Mouse (Mus musculus): ENCODE measurements around the gene Tap1.
"Not testable (repeated sequence)": the region's sequence is repeated elsewhere in the genome, so short reads cannot be mapped to it uniquely, and the experiment has no call there.

The Tap1 gene

DNA sequence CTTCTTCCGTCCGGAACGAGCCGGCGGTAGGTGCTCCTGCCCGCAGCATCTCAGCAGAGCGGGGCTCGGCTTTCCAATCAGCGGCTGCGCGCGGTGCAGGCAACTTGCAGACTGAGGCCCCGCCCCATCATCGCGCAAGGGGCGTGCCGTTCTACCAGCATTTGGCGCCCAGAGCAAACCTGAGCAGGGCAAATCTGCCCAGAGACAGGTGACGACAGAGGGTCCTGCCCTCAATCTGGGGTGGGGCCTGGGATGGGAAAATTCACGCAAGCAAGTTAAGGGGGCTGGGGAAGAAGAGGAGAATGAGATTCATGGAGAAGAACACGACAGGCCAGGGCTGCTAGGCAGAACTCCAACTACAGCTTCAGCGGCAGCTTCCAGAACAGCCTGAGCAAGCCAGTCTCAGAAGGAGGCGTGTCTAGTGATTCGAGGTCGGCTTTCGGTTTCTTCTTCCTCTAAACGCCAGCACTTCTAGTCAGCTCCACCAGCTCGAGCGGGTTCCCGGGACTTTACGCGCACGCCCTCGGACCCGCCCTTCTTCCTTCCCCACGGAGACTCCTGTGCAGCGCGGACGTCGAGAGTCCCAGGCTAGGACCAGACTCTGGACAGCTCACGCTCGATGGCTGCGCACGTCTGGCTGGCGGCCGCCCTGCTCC is at the start of gene Tap1, which contains the start of gene Psmb9:
Gene Tap1 (plus strand): TSS at position 293 of the 656 bp plus-strand sequence.
Gene Psmb9 (minus strand): TSS at position 504 of the 656 bp plus-strand sequence.
- peak; percentile 94 to 95 for DNase-seq (ENCODE audit: low spot score in 2 of 2)

DNA sequence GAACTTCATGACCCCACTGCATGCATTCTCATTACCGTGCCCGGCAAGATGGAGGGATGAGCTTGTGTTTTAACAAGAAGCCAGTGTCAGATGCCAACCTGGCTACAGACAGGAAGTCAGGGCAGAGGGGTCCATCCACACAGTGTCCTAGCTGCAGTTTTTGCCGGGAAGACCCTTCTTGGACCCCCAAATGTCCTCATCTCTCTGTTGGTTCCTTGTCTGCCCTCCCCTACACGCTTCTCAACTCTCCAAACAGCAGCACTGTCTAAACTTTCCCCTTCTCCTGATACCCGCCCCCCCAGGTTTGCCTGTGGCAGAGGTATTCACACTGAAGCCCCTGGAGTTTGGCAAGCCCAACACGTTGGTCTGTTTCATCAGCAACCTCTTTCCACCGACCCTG is 49.8 kb upstream of the Tap1 start:
- DNase-seq (ENCODE audit: low spot score in 2 of 2): no peak

DNA sequence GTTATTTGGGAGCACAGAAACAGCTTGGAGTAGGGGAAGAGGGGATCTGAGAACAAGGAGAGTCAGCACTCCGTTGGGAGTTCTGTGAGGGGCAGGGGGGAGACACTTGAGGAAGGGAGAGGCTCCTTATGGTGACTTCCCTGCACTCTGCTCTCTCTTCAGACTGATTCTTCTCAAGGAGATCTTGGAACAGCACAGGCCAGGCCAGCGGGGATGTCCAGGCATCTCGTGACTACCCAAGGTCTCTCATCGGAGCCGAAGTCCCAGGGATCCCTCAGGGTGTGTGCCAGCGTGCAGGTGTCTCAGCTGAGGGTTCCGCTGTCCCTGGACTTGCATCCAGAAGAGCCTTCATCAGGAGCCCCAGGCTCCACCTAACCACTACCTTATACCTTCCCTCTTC is 48.7 kb upstream of the Tap1 start:
- DNase-seq (ENCODE audit: low spot score in 2 of 2): no peak

DNA sequence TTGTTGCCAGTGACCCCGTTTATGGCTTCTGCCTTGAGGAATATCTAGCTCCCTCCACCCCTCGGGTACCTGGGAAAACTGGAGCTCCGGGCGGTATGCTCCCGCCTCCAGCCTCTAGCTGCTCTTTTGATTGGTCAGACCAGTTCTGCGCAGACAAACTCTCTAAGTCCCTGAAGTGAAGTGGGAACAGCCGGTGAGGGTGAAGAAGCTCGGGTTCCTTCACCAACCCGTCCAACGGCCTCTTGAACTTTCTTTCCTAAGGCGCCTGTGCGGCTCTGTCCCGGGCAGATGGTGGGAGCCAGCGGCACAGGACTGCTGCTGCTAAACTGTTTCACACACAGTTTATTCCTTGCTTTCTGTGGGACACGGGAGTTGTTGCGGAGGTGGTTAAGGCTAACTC is 47.9 kb upstream of the Tap1 start:
- DNase-seq (ENCODE audit: low spot score in 2 of 2): no peak

DNA sequence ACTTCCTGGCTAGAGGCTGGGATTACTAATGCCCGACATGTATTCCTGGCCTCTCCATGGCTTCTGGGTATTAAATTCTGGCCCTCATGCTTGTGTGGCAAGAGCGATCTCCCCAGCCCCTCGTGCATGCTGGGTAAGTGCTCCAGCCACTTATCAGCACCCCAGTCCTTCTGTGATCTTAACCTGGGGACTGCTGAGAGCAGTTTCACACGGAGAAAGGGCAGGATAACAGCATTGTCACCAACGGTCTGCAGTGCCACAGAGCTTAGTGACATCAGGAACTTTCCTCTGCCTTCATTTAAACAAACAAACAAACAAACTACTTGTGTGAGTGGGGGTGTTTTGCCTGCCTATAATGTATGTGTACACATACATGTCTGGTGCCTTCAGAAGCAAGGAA is 47.1 kb upstream of the Tap1 start:
- DNase-seq (ENCODE audit: low spot score in 2 of 2): no peak

DNA sequence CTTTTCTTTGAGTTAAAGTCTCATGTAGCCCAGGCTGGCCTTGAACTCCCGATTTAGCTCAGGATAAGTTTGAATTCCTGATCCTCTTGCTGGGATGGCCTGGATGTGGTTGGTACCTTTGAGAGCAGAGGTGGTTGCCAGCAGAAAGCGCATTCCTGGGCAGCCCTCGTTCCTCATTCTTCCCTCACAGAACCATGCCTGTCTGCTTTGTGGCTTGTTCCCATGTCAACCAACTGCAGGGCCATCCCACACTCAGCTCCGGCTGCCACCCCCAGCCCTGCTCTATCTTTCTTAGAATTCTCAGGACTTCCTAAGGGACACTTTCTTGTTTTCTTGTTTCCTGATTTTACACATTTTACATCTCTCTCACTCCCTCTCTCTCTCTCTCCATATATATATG is 45.9 kb upstream of the Tap1 start:
- peak in 1 of 2 experiments; percentile 38 for DNase-seq (ENCODE audit: low spot score in 2 of 2)

DNA sequence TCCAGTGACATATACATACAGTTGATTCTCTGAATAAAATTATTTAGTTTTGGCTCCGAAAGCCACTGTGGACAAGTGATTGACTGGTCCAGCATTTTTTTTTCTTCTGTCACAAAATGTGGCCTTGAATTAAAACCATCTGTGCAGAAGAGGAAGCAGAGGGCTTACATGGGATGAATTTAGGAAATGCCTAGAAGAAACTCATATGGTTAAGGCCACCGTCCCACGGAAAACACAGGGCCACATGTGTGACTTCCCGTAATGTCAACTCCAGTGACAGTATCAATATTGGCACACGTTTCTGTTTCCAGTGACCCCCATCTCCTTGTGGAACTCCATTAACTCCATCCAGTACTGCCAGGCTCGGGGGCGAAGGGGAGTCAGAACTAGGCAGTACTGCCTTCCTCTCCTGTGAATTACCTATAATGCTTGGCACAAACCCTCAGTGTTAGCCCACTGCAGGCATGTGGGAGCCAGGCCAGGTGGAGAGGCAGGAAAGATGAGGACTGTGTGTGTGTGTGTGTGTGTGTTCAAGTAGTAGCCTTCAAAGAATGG is 44.8 kb upstream of the Tap1 start:
- no peak for DNase-seq (ENCODE audit: low spot score in 2 of 2)

DNA sequence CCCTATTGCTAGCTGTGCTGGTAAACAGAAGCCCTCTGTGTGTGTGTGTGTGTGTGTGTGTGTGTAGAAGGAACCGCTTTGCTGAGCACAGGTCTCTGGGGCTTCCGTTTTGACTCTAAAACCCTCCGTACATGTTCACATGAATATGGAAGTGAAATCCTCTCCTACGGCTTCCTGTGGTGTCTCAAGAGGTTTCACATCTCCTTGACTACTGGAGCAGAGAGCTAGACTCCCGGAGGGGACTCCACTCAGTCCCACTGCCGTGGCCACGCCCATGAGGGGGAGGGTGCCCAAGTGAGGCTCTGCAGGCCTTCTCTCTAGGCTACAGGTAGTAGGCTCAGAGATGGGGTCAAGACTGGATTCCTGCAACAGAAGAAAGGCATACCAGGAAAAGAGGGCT is 44.3 kb upstream of the Tap1 start, which contains the start of gene H2-DMb2:
Gene H2-DMb2 (plus strand): TSS at position 275 of the 400 bp plus-strand sequence.
- DNase-seq (ENCODE audit: low spot score in 2 of 2): no peak

DNA sequence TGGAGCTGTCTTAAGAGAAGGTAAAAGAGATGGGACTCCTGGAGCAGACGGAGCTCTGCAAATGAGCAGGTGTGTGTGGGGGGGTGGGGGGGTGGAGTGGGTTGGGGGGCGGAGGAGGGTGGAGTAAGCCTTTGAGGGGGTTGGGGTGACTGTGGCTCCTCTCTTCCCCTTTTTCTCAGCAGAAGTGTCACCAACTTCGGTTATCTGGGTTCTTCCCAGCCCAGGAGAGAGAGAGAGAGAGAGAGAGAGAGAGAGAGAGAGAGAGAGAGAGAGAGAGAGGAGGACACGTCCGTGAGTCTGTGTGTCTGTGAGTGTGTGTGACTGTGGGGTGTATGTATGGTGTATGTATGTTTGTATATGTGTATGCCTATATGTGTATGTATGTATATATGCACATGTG is 43.9 kb upstream of the Tap1 start:
- no peak for DNase-seq (ENCODE audit: low spot score in 2 of 2)

DNA sequence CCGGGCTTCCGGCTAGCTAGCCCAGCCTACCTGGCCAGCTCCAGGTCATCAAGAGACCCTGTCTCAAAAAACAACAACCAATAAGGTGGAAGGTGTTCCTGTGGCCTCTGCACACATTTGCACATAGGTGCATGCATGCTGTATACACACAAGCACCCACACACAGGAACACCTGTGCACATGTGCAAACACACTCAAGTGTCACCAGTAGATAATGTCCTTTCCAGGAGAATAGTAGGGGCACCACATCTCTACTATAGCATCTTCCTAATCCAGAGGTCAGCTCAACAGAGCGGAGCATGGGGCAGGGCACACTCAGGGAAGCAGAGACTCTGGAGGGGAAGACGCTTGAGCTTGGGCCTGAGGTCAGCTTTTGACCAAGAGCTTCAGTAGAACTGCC is 43.1 kb upstream of the Tap1 start:
- DNase-seq (ENCODE audit: low spot score in 2 of 2): not testable (repeated sequence)

DNA sequence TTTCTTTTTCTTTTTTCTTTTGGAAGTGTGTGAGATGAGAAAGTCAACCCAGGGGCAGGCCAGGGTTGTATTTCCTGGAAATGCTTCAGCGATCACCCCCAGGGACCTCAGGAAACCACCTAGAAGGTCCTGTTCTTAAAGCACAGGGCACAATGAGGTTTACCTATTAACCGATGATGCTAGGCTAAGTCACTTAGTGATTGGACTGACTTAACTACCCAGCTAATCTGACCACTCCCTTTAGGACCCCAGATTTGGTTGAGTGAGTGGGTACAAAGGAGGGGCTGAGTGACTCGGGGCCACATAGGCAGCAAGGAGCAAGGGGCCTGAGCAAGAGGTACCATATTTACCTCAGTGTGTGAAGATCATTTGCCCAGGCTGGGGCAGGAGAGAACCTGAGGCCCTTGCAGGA is 42.4 kb upstream of the Tap1 start:
- DNase-seq (ENCODE audit: low spot score in 2 of 2): no peak

DNA sequence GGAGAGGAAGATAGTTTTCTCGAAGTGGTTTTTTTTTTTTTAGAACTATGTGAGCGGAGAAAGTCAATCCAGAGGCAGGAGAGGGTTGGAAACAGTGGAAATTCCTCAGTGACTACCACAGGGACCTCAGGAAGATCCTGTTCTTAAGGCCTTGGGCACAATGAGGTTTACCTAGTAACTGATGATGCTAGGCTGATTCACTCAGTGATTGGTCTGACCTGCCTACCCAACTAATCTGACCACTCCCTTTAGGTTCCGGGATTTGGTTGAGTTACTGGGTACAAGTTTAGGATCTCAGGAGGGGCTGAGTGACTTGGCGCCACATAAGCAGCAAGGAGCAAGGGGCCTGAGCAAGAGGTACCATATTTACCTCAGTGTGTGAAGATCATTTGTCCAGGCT is 34.4 kb upstream of the Tap1 start, which contains the start of gene H2-DMb1:
Gene H2-DMb1 (plus strand): TSS at position 150 of the 400 bp plus-strand sequence.
- peak in 1 of 2 experiments; percentile 62 for DNase-seq (ENCODE audit: low spot score in 2 of 2)

DNA sequence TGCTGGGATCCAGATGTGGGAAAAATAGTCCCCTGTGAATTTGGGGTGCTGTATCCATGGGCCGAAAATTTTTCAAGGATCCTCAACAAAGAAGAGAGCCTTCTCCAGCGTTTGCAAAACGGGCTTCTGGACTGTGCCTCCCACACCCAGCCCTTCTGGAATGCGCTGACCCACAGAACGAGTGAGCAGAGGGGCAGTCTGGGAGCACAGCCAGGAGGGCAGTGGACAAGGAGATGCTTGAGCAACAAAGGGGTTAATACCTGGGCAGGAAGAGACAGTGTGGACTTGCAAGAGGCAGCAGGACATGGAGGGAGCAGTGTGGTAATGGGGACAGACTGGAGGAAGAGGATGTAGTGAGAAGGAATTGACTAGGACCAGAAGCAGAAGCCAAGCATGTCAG is 31.8 kb upstream of the Tap1 start:
- no peak for DNase-seq (ENCODE audit: low spot score in 2 of 2)

DNA sequence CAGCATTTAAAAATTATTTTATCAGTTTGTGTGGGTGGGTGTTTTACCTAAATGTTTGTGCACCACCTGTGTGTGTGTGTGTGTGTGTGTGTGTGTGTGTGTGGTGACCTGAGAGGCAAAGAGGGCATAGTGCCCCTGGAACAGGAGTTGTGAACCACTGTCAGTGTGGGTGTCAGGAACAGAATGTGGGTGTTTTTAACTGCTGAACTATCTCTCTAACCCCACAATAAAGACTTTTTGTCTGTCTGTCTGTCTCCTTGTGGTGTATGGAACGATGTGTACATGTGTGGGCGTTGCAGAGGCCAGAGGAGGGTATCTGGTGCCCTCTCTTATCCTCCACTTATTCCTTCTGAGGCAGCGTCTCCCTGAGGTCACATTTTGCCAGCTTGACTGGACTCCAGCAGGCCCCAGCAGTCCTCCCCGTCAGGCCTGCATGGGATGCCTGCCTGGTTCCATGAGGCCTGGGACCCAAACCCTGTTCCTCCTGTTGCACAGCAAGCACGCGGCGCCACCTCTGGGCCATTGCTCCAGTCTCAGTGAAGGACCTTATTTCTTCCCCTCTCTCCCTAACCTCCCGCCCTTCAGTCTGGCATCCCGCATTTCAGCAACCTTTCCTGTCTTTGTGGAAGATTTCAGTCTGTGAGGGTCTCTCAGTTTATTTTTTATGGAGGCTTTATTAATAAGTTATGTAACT is 23.0 kb upstream of the Tap1 start:
- DNase-seq (ENCODE audit: low spot score in 2 of 2): no peak

DNA sequence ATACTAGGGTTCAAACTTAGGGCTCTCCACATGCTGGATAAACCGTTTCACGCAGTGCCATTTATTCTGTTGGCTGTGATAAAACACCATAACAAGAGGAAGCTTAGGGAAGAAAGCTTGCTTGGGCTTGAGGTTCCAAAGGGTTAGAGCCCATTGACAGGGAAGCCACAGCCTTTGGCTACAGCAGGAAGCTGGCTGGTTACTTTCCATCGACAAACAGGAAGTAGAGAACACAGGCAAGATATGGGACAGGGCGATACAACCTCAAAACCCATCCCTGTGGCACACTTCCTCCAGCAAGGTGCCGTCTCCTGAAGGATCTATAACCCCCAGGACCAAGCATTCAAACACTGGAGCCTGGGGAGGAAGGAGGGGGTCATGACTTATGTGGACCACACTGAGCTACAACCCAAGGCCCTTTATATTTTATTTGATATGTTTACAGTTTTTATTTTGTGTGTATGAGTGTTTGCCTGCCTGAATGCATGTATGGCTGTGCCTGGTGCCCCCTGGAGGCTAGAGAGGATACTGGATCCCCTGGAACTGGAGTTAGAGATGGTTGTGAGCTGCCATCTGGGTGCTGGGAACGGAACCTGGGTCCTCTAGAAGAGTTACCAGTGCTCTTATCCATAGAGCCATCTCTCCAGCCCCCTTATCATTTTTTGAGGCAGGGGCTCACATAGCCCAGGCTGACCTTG is 22.2 kb upstream of the Tap1 start:
- DNase-seq (ENCODE audit: low spot score in 2 of 2): no peak

DNA sequence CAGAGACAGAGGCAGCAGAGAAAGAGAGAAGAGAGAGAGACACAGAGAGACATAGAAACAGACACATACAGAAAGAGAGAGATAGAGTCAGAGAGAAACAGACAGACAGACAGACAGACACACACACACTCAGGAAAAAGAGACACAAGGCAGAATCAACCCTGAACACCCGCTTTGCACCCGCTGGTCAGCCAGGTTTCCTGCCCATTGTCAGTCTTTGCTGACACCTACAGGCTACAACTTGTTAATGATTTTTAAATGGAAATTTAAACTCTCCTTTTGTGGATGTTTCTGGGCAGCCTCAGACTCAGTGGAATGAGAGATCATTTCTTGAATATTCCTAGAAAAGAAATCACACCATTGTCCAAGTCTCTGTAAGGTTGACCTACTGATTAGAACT is 18.1 kb upstream of the Tap1 start:
- DNase-seq (ENCODE audit: low spot score in 2 of 2): peak in 1 of 2 experiments; percentile 29

DNA sequence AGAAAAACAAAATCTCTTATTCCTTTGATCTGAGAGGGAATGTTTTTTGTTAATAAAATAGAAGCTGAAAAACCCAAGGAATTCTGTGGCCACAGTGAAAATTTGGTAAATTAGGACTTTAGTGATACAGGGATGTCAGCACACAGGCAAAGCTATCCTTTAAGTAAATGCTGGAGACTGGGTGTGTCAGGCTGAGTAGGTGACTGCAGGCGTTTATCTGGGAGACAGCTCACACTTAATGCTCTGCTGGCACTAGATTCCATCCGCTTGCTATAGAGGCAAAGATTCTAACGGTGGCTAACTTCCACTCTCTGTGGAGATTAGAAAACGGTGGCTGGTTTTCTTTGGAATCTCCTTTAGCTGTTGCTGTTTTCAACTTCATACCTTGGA is 16.9 kb upstream of the Tap1 start:
- DNase-seq (ENCODE audit: low spot score in 2 of 2): no peak

DNA sequence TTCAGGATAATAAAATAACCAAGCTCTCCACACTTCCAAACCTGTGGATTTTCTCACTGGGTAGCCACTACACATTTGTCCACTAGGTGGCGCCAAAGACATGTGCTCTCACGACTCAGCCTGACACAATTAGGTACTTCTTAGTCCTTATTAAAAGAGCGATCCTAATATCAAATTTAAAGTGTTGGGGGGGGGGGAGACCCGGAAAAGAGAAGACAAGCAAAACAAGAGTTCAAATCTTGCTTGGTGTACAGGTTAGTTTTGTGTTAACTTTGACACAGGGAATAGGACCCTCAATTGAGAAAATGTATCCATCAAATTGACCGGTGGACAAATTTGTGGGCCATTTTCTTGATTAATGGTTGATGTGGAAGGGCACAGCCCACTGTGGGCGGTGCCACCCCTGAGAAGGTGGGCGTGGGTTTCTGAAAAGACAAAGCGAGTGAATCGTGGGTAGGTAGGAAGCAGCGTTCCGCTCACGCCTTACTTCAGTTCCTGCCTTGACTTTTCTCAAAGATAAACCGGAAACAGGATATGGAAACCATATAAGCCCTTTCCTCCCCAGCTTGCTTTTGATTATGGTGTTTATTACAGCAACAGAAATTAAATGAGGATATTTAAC is 16.4 kb upstream of the Tap1 start:
- DNase-seq (ENCODE audit: low spot score in 2 of 2): peak; percentile 78 to 88

DNA sequence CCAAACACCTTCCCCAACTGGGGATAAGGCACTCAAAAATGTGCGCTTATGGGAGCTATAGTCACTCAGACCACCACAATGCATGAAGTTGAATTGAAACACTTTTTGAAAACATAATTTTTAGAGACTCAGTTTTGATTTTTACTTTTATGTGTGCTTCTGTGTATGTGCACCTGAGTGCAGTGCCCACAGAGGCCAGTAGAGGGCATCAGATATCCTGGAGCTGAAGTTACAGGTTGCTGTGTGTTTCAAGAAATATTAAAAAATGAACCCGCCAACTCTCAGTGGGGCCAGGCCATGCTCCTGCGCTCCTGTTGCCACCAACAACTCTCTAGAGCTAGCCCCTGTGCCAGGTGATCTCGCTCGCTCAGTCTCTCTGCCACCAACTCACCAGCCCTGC is 14.8 kb upstream of the Tap1 start:
- no peak for DNase-seq (ENCODE audit: low spot score in 2 of 2)

DNA sequence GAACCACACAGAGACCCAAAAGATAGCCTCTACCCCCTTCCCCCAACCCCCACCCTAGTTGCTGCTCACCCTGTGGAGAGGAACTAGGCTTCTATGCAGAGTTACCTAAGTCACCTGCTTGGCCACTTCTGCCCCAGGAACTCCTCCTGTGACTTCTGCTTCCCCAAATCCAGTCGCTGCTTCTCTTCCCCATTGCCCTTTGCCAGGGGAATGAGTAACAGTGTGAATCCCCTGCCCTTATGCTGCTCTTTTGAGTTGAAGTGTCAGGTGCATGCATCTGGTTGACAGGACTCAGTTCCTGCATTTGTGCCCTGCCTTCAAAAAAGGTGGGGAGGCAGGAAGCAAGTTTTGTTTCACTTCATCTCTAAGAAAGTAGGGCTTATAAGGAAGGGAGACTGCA is 13.3 kb upstream of the Tap1 start:
- DNase-seq (ENCODE audit: low spot score in 2 of 2): no peak

DNA sequence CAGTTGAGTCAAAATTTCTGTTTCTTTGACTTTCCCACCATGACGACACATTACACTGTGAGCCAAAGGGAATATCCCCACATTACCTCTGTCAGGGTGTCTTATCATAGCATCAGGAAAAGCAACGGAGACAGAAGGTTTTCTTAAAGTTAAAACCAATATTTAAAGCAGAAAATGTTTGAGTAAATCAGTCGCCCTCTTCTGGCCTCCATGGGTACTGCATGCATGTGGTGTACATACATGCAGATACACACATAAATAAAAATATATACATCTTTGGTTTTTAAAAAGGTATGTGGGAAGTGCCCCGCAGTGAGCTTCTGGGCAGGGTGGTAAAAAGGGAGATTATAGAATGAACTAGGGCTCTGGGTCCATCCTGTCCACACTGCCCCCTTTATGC is 10.2 kb upstream of the Tap1 start:
- no peak for DNase-seq (ENCODE audit: low spot score in 2 of 2)

DNA sequence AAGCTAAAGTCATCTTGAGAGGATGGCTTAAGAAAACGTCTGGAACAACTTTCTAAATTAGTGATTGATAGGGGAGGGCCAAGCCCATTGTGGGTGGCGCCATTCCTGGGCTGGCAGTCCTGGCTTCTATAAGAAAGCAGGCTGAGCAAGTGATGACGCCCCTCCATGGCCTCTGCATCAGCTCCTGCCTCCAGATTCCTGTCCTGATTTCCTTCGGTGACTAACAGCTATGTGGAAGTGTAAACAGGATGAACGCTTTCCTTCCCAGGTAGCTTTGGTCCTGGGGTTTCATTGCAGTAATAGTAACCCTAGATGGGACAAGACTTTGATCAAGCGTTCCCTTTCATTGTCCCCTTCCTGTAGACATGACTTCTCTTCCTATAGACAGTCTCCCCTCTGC is 8.3 kb upstream of the Tap1 start:
- no peak for DNase-seq (ENCODE audit: low spot score in 2 of 2)

Data from frontal cortex, postnatal 36 days (tissue).